Mouse (Mus musculus) bone marrow, adult 2 months (tissue): ENCODE results near the gene Rif1.

Experiments used
- CTCF ChIP-seq: fragments of 200-500 bp; IDR thresholded peaks from 2 replicates; pipeline ENCODE4 v1.5.1; 2011; ENCODE audit warnings: low read length, control low read depth; ENCODE audit not compliant: control insufficient read depth, insufficient read depth
- POLR2A ChIP-seq: fragments of 200-500 bp; IDR thresholded peaks from 2 replicates; pipeline ENCODE4 v1.6.1; 2011; ENCODE audit warnings: low read depth, mild to moderate bottlenecking, control low read depth, low read length, borderline replicate concordance; ENCODE audit not compliant: control insufficient read depth

- TF ChIP-seq CTCF (no peak), POLR2A (no peak)
These were observed 17.0 kb upstream of the Rif1 start for GRCm38 (mm10) chr2:52055616-52056015.
